Mouse (Mus musculus) left cerebral cortex, postnatal 14 days (tissue): ENCODE measurements around the gene Defa21. TPM values are rescaled to one million over a fixed set of nuclear protein-coding genes. Genes with fewer than 3 reads are reported as not detected.
"Not testable (repeated sequence)": the region's sequence is repeated elsewhere in the genome, so short reads cannot be mapped to it uniquely, and the experiment has no call there.

ENCODE experiments used
- DNase-seq, 2 experiments: peaks; one replicate each; pipeline ENCODE4 v3.0.0; 2021 to 2022; ENCODE audit warnings: low spot score in 2 of 2, mixed read lengths in 1 of 2
- intact Hi-C: fragments of 180-260 bp; cut with DNase I; formaldehyde crosslinking; loops from one replicate; pipeline ENCODE4 v1.15.1; 2025
- long read RNA-seq, 2 experiments: library from polyadenylated mRNA; stranded (forward); transcript quantifications; one replicate each; pipeline ENCODE4 v2.0.0; 2021
- total RNA-seq, 2 experiments: library from RNA; stranded (reverse); gene quantifications; 2 replicates each; pipeline ENCODE4 v1.2.3; 2021

The Defa21 gene
- not detected for total RNA-seq
- long read RNA-seq, experiment 1, result 0 reads
- long read RNA-seq, experiment 2, result 0 reads

DNA sequence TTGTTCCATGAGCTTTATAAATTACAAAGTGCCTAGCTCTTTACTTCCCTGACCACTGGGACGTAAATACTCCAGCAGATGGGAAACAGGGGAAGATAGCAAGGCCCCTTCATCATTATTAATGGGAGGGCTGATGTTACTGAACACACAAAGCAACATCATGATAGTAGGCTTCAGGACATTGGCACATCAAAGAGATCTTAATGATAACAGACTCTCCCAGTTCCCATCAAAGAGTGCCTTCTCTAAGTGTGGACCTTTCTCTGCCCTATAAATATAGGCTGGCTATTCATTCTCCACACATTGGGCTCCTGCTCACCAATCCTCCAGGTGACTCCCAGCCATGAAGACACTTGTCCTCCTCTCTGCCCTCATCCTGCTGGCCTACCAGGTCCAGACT, at the start of gene Defa21:
Gene Defa21, plus strand, starts transcription at position 301 of the 400 bp plus-strand sequence.
- intact Hi-C loops, DNase-seq: not testable (repeated sequence)

DNA sequence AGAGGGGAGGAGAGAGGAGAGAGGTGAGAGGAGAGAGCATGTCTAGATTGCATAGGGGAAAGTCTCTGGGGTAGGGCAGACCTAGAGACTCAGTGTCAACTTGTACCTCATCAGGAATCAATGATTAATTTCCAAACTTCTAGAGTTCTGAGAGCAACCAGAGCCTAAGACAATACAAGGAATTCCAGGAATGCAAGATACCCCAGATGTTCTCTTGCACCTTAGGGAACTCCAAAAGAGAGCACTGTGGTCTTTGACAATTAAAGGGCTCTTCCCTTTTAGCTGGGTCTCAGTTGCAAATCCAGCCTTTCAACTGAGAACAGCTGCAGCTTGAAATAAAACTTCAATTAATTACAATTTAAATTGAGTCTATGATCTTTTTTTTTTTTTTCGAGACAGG, 45.5 kb upstream of the Defa21 start:
- intact Hi-C loops, result no loop called here

DNA sequence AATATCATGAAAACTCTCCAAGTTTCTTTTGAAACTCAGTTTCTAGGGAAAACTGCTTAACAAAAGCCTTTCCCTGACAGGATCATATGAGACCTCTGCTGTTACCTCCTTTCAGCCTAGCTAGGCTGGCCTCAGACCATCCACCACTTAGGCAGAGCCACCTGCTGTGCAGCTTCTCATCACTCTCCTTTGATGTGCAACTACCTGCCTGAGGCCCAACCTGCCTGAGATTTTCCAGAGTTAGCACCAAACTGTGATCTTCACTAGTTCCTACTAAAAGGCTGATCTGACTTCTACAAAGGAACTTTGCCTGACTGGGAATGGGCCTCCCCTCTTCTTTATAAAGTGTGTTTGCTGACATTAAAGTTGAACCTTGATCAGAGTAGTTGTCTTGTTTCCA, 31.3 kb upstream of the Defa21 start:
- intact Hi-C loops, result loop anchor here (10.0 kb wide), 1 partner anchor 971 kb away; the partner anchor contains the start of gene Ccdc70
- not testable (repeated sequence) for DNase-seq

More for the DNA sequence above, 45.5 kb upstream of the Defa21 start:
- no peak for DNase-seq

DNA sequence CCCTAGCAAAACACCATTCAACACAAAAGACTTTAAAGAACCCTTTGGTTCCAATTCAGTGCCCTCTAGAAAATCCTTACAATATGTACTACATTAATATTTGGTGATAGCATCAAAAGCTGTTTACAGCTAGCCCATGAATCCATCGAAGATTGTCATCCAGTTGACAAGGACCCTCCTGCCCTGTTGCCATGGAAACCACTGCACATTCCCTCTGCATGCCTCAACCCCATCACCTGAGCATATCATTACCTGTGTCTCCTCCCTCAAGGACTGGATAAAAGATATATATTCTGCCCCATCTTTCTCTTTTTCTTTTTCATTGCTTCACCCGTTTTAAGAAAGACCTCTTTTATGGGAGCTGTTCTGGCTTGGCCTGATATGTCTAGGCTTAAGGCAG, 28.6 kb upstream of the Defa21 start:
- DNase-seq, result no peak
- intact Hi-C loops, result loop anchor here (10.0 kb wide), 1 partner anchor 968 kb away; the partner anchor contains the start of gene Ccdc70

DNA sequence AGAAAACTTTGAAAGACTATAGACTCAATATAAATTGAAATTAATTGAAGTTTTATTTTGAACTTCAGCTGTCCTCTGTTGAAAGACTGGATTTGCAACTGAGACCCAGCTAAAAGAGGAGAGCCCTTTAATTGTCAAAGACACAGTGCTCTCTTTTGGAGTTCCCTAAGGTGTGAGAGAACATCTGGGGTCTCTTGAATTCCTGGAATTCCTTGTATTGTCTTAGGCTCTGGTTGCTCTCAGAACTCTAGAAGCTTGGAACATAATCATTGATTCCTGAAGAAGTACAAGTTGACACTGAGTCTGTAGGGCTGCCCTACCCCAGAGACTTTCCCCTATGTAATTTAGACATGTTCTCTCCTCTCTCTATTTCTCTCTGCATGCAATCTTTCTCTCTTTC, 28.1 kb upstream of the Defa21 start:
- intact Hi-C loops, result loop anchor here (10.0 kb wide), 1 partner anchor 968 kb away; the partner anchor contains the start of gene Ccdc70
- DNase-seq, result no peak

DNA sequence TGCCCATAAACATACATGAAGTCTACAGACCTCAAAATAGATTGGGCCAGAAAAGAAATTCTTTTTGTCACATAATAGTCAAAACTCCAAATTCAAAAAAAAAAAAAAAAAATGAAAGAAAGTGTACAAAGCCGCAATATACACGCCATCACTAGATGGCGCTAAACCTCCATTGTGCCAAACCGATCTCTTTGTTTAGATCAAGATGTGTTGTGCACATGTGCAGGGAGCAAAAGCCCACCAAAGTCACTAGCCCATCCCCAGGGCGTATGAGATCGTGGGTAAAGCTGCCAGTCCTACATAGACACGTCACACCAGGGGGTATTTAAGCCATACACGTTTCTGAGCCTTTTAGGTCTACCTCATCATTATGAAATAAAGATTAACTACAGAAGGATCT, 24.2 kb upstream of the Defa21 start:
- intact Hi-C loops, result no loop called here
- DNase-seq, result peak in 1 of 2 experiments; percentile 18

DNA sequence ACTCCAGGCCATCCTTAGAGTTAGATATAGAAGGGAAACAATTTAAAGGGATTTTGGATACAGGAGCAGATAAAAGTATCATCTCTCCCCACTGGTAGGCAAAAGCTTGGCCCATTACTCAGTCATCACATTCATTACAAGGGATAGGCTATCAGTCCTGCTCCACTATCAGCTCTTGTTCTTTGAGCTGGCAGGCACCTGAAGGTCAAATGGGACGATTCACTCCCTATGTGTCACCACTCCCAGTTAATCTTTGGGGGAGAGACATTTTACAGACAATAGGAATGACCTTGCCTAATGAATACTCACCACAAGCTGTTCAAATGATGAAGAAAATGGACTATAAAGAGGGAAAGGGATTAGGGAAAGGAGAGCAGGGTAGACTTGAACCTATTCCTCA, 18.5 kb upstream of the Defa21 start:
- DNase-seq, result no peak
- intact Hi-C loops, result no loop called here

DNA sequence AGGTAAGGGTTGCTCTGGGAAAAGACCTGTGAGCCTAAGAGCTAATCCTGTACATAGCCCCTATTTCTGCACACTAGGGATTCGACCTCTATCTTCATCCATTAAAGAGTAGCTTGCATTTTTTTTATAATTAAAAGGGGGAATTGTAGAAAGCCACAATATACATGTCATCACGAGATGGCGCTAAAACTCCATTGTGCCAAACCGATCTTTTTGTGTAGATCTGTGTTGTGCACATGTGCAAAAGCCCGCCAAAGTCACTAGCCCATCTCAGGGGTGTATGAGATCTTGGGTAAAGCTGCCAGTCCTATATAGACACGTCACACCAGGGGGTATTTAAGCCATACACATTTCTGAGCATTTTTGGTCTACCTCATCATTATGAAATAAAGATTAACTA, 16.8 kb upstream of the Defa21 start:
- peak in 1 of 2 experiments; percentile 9 for DNase-seq
- intact Hi-C loops, result not testable (repeated sequence)

DNA sequence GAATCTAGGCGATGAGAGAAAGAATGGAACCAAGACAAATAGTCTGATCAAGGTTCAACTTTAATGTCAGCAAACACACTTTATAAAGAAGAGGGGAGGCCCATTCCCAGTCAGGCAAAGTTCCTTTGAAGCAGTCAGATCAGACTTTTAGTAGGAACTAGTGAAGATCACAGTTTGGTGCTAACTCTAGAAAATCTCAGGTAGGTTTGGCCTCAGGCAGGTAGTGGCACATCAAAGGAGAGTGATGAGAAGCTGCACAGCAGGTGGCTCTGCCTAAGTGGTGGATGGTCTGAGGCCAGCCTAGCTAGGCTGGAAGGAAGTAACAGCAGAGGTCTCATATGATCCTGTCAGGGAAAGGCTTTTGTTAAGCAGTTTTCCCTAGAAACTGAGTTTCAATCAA, 14.8 kb upstream of the Defa21 start:
- intact Hi-C loops, DNase-seq: not testable (repeated sequence)

DNA sequence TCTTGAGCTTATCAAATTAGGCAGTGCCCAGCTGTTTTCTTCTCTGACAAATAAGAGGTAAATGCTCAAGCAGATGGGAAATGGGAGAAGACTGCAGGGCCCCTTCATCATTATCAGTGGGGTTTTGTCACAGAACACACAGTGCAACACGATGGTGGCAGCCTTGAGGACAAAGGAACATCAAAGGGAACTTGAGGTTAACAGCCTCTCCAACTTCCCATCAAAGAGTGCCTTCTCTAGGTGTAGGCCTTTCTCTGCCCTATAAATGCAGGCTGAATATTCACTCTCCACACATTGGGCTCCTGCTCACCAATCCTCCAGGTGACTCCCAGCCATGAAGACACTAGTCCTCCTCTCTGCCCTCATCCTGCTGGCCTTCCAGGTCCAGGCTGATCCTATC, 29.4 kb downstream of the Defa21 start, which contains the start of gene Defa23:
Gene Defa23, plus strand, starts transcription at position 301 of the 400 bp plus-strand sequence.
- DNase-seq, intact Hi-C loops: not testable (repeated sequence)

DNA sequence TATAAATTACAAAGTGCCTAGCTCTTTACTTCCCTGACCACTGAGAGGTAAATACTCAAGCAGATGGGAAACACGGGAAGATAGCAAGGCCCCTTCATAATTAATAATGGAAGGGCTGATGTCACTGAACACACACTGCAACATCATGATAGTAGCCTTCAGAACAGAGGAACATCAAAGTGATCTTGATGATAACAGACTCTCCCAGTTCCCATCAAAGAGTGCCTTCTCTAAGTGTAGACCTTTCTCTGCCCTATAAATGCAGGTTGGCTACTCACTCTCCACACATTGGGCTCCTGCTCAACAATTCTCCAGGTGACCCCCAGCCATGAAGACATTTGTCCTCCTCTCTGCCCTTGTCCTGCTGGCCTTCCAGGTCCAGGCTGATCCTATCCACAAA, 39.4 kb downstream of the Defa21 start, which contains the start of gene Defa35:
Gene Defa35, plus strand, starts transcription at position 301 of the 400 bp plus-strand sequence.
- DNase-seq, intact Hi-C loops: not testable (repeated sequence)

Other genes with a start within 250 kb of the Defa21 start
- not detected for gene Defb33, start 132.9 kb upstream of the Defa21 start, total RNA-seq
- gene Gm15056, start 122.9 kb upstream of the Defa21 start, total RNA-seq, result not detected
- not detected for gene Gm6040, start 103.5 kb upstream of the Defa21 start, total RNA-seq
- not detected for gene AY761185, start 80.8 kb upstream of the Defa21 start, total RNA-seq
- gene Defa23, start 29.5 kb downstream of the Defa21 start, total RNA-seq, result not detected
- gene Defa35, start 39.5 kb downstream of the Defa21 start, total RNA-seq, result not detected
- not detected for gene Defa25, start 58.9 kb downstream of the Defa21 start, total RNA-seq
- not detected for gene Gm14851, start 70.5 kb downstream of the Defa21 start, total RNA-seq
- not detected for gene Defa30, start 109.1 kb downstream of the Defa21 start, total RNA-seq
- gene Defa22, start 136.7 kb downstream of the Defa21 start, total RNA-seq, result not detected
- gene Defa31, start 166.1 kb downstream of the Defa21 start, total RNA-seq, result not detected
- not detected for gene Gm15293, start 176.0 kb downstream of the Defa21 start, total RNA-seq
- gene Gm15292, start 224.2 kb downstream of the Defa21 start, total RNA-seq, result not detected